Mouse (Mus musculus) testis, adult 2 months (tissue): ENCODE results near the gene Tsga10ip. TPM values are rescaled to one million over a fixed set of nuclear protein-coding genes. Genes with fewer than 3 reads are reported as not detected.

Source experiments
- H3K27ac ChIP-seq: fragments of 200-500 bp; 2 replicates; pipeline ENCODE4 v1.5.1; 2012; ENCODE audit warnings: low read depth, low read length; ENCODE audit not compliant: control insufficient read depth, insufficient read depth
- H3K27me3 ChIP-seq: fragments of 200-500 bp; 2 replicates; pipeline ENCODE4 v1.6.1; 2012; ENCODE audit warnings: mild to moderate bottlenecking, low read length, moderate library complexity; ENCODE audit not compliant: control insufficient read depth, insufficient read depth
- H3K36me3 ChIP-seq: fragments of 200-500 bp; 2 replicates; pipeline ENCODE4 v1.6.1; 2012; ENCODE audit warnings: mild to moderate bottlenecking, low read length; ENCODE audit not compliant: control insufficient read depth, insufficient read depth
- H3K4me1 ChIP-seq: fragments of 200-500 bp; 2 replicates; pipeline ENCODE4 v1.6.1; 2012; ENCODE audit warnings: low read length; ENCODE audit not compliant: control insufficient read depth, insufficient read depth
- H3K4me3 ChIP-seq: fragments of 200-500 bp; 2 replicates; pipeline ENCODE4 v1.5.1; 2012; ENCODE audit warnings: low read depth, mild to moderate bottlenecking, low read length, moderate library complexity, mixed read lengths; ENCODE audit not compliant: control insufficient read depth
- CTCF ChIP-seq: fragments of 200-500 bp; IDR thresholded peaks from 2 replicates; pipeline ENCODE4 v1.5.1; 2012; ENCODE audit warnings: low read depth, mild to moderate bottlenecking, inconsistent platforms, low read length, moderate library complexity; ENCODE audit not compliant: control insufficient read depth, insufficient read depth, insufficient replicate concordance
- POLR2A ChIP-seq: fragments of 200-500 bp; IDR thresholded peaks from 2 replicates; pipeline ENCODE4 v1.6.1; 2012; ENCODE audit warnings: low read depth, mild to moderate bottlenecking, inconsistent platforms, low read length, moderate library complexity; ENCODE audit not compliant: control insufficient read depth
- polyA plus RNA-seq: library from polyadenylated mRNA; depleted of rRNA; stranded (reverse); fragments of >200 nt; gene quantifications from 2 replicates; pipeline ENCODE4 v1.2.3, GENCODE M21; 2012

Tsga10ip gene
- polyA plus RNA-seq, 1 experiment, result 353 TPM

DNA sequence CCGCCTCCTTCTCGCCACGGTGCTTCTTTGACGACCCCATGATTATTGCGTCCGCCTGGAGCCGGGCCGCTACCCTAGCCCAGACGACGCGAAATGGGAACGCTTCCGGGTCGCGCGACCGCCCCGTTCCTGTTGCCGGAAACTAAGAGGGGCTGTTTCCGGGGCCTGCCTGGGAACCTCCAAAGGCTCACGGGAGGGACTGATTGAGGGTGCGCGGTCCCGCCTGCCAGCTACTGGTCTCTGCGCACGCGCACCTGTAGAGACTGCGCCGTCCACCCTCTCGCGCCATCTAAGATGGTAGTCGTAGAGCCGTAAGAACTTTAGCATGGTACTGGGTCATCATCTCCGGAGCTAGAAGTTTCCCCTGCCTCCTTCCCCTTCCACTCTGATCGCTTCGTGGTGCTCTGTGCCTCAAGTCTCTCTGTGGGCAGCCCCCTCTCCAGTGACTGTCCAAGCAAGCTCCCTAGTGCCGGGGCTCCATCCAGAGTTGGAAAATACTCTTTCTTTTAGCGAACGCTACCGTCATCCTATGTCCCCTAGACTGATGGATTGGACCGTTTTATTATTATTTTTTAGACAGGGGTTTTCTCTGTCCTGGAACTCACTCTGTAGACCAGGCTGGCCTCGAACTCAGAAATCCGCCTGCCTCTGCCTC lies 13.6 kb downstream of the Tsga10ip start, which contains the start of gene Sart1:
TSS of gene Sart1 (minus strand) at position 116 of the 655 bp plus-strand sequence.
- H3K4me1 ChIP-seq, result peaks cover 10% of the 10 kb centered on the region
- TF ChIP-seq CTCF (no peak), POLR2A (peak; percentile 93)
- peak within 1 kb of the TSS; percentile 92 for H3K27ac ChIP-seq
- peaks cover 1% of the 10 kb centered on the region; the same call in 1 of the 2 replicates for H3K36me3 ChIP-seq
- no peaks in the 10 kb centered on the region for H3K27me3 ChIP-seq
- peak within 1 kb of the TSS; percentile 86 for H3K4me3 ChIP-seq

DNA sequence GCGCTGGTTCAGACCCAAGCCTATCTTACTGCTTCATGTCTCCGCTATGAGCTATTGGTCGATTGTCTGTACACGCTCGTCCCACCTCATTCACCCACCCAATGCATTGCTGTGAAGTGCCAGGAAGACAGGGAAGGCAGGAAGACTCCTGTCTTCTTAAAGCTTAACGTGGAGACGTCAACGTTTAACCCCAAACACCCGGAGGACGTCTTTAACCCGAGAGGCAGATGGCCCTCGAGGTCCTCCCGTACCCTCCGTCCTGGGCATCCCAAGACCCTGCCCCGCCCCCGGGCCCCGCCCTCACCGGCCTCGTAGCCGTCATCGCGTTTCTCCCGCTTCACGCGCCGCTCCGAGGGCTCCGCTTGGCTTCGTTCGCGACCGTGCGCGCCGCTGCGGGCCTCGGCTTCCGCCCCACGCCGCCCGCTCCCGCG lies 14.3 kb downstream of the Tsga10ip start:
- Histone ChIP-seq H3K4me3 (peak overlapping the region; percentile 86), H3K27me3 (no peaks in the 10 kb centered on the region), H3K27ac (peak overlapping the region; percentile 87), H3K36me3 (peaks cover 4% of the 10 kb centered on the region), H3K4me1 (peaks cover 10% of the 10 kb centered on the region)
- TF ChIP-seq POLR2A (no peak), CTCF (no peak)

DNA sequence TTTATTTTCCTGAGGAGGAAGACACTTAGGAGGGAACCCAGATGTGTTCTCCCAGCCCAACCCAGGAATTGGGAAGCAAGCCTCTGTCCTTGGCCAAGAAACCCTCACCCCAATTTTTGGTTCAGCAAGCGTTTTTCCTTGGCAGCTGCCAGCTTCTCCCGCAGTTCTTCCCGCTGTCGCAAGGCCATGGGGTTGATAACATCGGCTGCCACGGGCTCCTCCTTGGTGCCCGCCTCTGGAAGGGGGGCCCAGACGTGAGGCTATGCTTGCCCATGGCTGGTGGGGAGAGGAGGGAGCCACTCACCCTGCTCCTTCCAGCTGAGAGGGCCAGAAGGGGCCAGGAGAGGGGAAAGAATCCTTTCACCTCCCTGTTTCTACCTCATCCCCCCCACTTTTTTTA lies 17.6 kb downstream of the Tsga10ip start:
- H3K27ac ChIP-seq, result no peak overlapping the region
- H3K36me3 ChIP-seq, result peaks cover 6% of the 10 kb centered on the region
- TF ChIP-seq POLR2A (no peak), CTCF (no peak)
- no peak overlapping the region for H3K4me3 ChIP-seq
- no peaks in the 10 kb centered on the region for H3K27me3 ChIP-seq
- H3K4me1 ChIP-seq, result peaks cover 5% of the 10 kb centered on the region

DNA sequence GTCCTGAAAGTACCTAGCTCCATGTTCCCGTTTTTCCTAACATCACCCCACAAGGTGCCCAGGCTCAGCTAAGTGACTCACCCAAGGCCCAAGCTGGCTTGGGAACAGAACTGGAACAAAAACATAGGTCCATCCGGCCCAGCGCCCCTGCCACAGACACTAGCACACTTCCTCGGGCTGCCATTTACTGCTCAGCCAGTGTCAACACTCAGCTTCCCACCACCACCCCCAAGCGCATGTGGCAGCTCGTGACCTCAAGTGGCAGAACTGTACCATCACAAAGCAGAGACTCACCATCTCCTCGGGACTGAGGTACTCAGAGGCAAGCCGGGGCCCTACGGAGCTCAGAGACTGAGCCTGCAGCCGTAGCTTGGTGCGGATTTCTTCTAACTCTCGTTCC lies 19.0 kb downstream of the Tsga10ip start:
- no peak overlapping the region for H3K4me3 ChIP-seq
- H3K36me3 ChIP-seq, result peaks cover 6% of the 10 kb centered on the region
- no peaks in the 10 kb centered on the region for H3K27me3 ChIP-seq
- H3K27ac ChIP-seq, result no peak overlapping the region
- H3K4me1 ChIP-seq, result no peaks in the 10 kb centered on the region; the same call in none of the 2 replicates
- TF ChIP-seq CTCF, result no peak
- TF ChIP-seq POLR2A, result no peak

DNA sequence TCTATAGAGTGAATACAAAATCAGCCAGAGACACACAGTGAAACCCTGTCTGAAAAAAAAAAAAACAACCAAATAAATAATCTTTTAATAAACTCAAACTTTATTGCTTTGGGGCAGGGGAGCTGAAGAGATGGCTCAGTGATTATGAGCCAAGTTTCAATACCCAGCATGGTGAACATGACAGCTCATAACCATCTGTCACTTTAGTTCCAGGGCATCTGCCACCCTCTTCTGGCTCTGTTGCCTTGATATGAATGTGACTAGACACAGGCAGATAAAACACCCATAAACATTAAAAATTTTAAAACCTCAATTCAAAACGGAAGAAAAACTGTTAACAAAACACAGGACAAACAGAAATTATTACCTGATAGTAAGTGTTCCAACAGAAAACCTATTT lies 24.9 kb downstream of the Tsga10ip start:
- H3K36me3 ChIP-seq, result peaks cover 2% of the 10 kb centered on the region; the same call in 1 of the 2 replicates
- no peaks in the 10 kb centered on the region for H3K27me3 ChIP-seq
- H3K27ac ChIP-seq, result no peak overlapping the region
- no peak for TF ChIP-seq CTCF
- TF ChIP-seq POLR2A, result no peak
- no peak overlapping the region for H3K4me3 ChIP-seq
- H3K4me1 ChIP-seq, result no peaks in the 10 kb centered on the region; the same call in 1 of the 2 replicates

DNA sequence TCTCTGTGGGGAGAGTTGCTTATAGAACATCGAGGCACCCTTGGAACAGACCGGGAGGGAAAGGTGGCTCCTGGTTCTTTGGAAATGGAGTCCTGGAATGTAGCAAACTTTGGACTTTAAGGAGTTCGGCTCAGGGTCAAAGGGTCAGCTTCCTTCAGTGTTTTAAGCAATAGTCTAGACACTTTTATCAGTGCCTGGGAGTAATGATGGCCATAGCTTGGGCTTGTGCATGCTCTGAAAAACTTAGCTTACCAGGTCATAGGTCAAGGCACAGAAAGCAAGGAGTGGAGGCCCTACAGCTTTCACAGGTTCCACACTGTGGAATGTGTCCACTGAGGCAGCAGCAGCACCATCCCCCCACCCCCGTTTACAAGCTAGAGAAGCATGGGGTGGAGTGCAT lies 27.6 kb downstream of the Tsga10ip start:
- H3K4me1 ChIP-seq, result no peaks in the 10 kb centered on the region; the same call in 1 of the 2 replicates
- H3K27ac ChIP-seq, result no peak overlapping the region
- H3K27me3 ChIP-seq, result no peaks in the 10 kb centered on the region
- H3K4me3 ChIP-seq, result no peak overlapping the region
- peaks cover 7% of the 10 kb centered on the region for H3K36me3 ChIP-seq
- no peak for TF ChIP-seq POLR2A
- no peak for TF ChIP-seq CTCF

DNA sequence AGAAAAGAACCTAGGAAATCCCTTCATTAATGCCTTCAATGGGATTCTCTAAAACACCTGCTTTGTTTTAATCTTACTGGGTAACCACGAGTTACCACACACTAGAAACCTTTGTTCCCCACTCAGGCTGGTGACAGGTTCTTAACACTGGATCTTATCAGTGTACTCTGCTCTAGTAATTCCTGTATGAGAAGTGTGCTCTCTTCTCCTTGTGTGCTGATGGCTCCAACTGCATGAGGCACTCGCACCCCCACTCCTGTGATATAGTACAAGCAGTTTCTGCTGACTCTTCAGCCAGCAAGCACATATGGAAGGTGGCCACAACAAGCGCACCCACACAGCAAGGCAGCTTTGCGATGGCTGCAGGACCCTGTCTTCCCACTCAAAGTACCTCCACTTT lies 28.1 kb downstream of the Tsga10ip start:
- no peaks in the 10 kb centered on the region; the same call in 1 of the 2 replicates for H3K4me1 ChIP-seq
- no peak overlapping the region for H3K4me3 ChIP-seq
- H3K27me3 ChIP-seq, result no peaks in the 10 kb centered on the region
- peaks cover 8% of the 10 kb centered on the region for H3K36me3 ChIP-seq
- H3K27ac ChIP-seq, result no peak overlapping the region
- no peak for TF ChIP-seq CTCF
- no peak for TF ChIP-seq POLR2A

DNA sequence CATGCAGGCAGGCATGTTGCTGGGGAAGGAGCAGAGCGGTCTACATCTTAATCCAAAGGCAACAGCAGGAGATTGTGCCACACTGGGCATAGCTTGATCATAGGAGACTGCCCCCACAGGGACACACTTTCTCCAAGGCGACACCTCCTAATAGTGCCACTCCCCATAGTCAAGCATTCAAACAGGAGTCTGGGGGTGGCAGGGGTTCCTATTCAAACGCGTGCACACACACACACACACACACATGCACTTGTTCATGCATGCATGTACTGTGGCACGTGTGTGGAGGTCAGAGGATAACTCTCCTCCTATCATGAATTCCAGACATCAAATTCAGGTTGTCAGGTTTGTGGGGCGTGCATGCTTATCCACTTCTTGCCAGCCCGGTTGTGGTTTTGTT lies 29.6 kb downstream of the Tsga10ip start:
- Histone ChIP-seq H3K36me3 (peaks cover 9% of the 10 kb centered on the region), H3K4me3 (no peak overlapping the region), H3K27ac (no peak overlapping the region)

More for the DNA sequence above, 29.6 kb downstream of the Tsga10ip start:
- peaks cover 5% of the 10 kb centered on the region for H3K4me1 ChIP-seq
- TF ChIP-seq POLR2A, result no peak
- H3K27me3 ChIP-seq, result no peaks in the 10 kb centered on the region
